Mouse (Mus musculus) colon, adult 2 months (tissue): ENCODE results near the gene Bach2. TPM values are rescaled to one million over a fixed set of nuclear protein-coding genes. Genes with fewer than 3 reads are reported as not detected.

Experiments
- polyA plus RNA-seq: library from polyadenylated mRNA; depleted of rRNA; stranded (reverse); fragments of >200 nt; gene quantifications from 2 replicates; pipeline ENCODE4 v1.2.3, GENCODE M21; 2012; rRNA removed

The Bach2 gene
- polyA plus RNA-seq: 1.2 and 1.5 TPM in 2 replicates

GRCm38 (mm10) chr4:32238366-32238854 lies at the start of gene Bach2:
TSS of gene Bach2 (plus strand) at chr4:32238804.

GRCm38 (mm10) chr4:32602660-32603059 lies 364.1 kb downstream of the Bach2 start, which contains the start of gene Gja10:
TSS of gene Gja10 (minus strand) at chr4:32602760.

GRCm38 (mm10) chr4:32615034-32615881 lies 376.7 kb downstream of the Bach2 start, which contains the start of gene Casp8ap2:
TSS of gene Casp8ap2 (plus strand) at chr4:32615451.

